Mouse (Mus musculus) brain, embryonic 14.5 days (tissue): Measurements from ENCODE around the gene Plppr5.

ENCODE experiments used
- CTCF ChIP-seq: fragments of 200-500 bp; IDR thresholded peaks from 2 replicates; pipeline ENCODE4 v1.5.1; 2012; ENCODE audit warnings: inconsistent platforms, mild to moderate bottlenecking, moderate library complexity, borderline replicate concordance; ENCODE audit not compliant: insufficient read depth, insufficient read length; ENCODE audit errors: extremely low read depth
- POLR2A ChIP-seq: fragments of 200-500 bp; IDR thresholded peaks from 2 replicates; pipeline ENCODE4 v1.6.1; 2012; ENCODE audit warnings: mild to moderate bottlenecking, inconsistent platforms, borderline replicate concordance; ENCODE audit not compliant: poor library complexity, insufficient read depth, insufficient read length, severe bottlenecking; ENCODE audit errors: extremely low read depth

DNA sequence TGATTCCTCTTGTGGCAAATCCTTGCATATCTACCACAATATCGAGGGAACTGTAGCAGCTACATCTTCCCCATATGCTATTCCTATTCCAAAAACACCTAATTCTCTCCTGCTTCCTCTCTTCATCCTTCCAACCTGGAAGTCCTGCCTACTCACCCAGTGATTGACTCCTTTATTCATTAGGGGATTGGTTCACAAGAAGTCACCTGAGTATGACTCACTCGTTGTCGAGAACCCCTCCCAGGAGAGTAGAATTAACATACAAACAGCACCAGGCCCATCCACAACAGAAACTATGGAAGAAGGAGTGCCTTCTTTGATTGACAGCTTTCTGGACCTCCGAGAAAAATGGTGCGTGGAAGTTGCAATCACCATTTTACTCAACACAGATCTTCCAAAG, 121.7 kb downstream of the Plppr5 start:
- no peak for TF ChIP-seq CTCF
- TF ChIP-seq POLR2A = no peak
